Mouse (Mus musculus) embryonic facial prominence, embryonic 11.5 days (tissue): ENCODE results near the gene Fmn2. TPM values are rescaled to one million over a fixed set of nuclear protein-coding genes. Genes with fewer than 3 reads are reported as not detected.

ENCODE experiments used
- ATAC-seq: fragments of 200-750 bp; cut with Nextera tagmentation; replicated peaks from 2 replicates; pipeline ENCODE4 v1.8.0; 2017; ENCODE audit warnings: low read depth; ENCODE audit not compliant: insufficient number of reproducible peaks, low FRiP score, low TSS enrichment
- DNase-seq: peaks from one replicate; pipeline ENCODE4 v3.0.0-alpha.2; 2015; ENCODE audit warnings: low spot score
- H3K27ac ChIP-seq: fragments of 300-500 bp; sonication (generic); replicated peaks from 2 replicates; pipeline ENCODE4 v1.5.1; 2014; ENCODE audit warnings: mild to moderate bottlenecking, low read depth, low read length, control low read depth
- H3K27me3 ChIP-seq: fragments of 300-500 bp; sonication (generic); 2 replicates; pipeline ENCODE4 v1.6.1; 2014; ENCODE audit warnings: mild to moderate bottlenecking, low read length, moderate library complexity, mixed read lengths; ENCODE audit not compliant: control insufficient read depth, insufficient read depth
- H3K36me3 ChIP-seq: fragments of 300-500 bp; sonication (generic); replicated peaks from 2 replicates; pipeline ENCODE4 v1.6.1; 2014; ENCODE audit warnings: low read depth, mild to moderate bottlenecking, low read length, moderate library complexity, mixed read lengths; ENCODE audit not compliant: control insufficient read depth, insufficient read depth
- H3K4me1 ChIP-seq: fragments of 300-500 bp; sonication (generic); 2 replicates; pipeline ENCODE4 v1.6.1; 2014; ENCODE audit warnings: low read length, mixed read lengths; ENCODE audit not compliant: control insufficient read depth, insufficient read depth
- H3K4me2 ChIP-seq: fragments of 300-500 bp; sonication (generic); 2 replicates; pipeline ENCODE4 v1.6.1; 2014; ENCODE audit warnings: low read depth, mild to moderate bottlenecking, control low read depth, low read length, moderate library complexity
- H3K4me3 ChIP-seq: fragments of 300-500 bp; sonication (generic); 2 replicates; pipeline ENCODE4 v1.5.1; 2014; ENCODE audit warnings: low read depth, low read length, control low read depth
- H3K9ac ChIP-seq: fragments of 300-500 bp; sonication (generic); replicated peaks from 2 replicates; pipeline ENCODE4 v1.6.1; 2014; ENCODE audit warnings: mild to moderate bottlenecking, control low read depth, low read length
- H3K9me3 ChIP-seq: fragments of 300-500 bp; sonication (generic); replicated peaks from 2 replicates; pipeline ENCODE4 v1.6.1; 2016; ENCODE audit warnings: mild to moderate bottlenecking, low read length, inconsistent platforms, mixed read lengths; ENCODE audit not compliant: control insufficient read depth
- WGBS: fragments of 180-500 bp; shearing (Covaris S2); extraction: QIAGEN DNeasy Blood & Tissue Kit; methylation state at CpG from one replicate; pipeline ENCODE4 v1.1.7; 2014; 5-methylcytosine and 5-hydroxymethylcytosine counted together
- polyA plus RNA-seq: library from polyadenylated mRNA; unstranded; fragments of >200 nt; fragmentation: Nextera tagmentation; extraction: Ambion mirVana; gene quantifications from 2 replicates; pipeline ENCODE4 v1.2.1, GENCODE M21; 2014

Fmn2 gene
- polyA plus RNA-seq, 1 experiment from 2014 or later = 2.1 TPM

DNA sequence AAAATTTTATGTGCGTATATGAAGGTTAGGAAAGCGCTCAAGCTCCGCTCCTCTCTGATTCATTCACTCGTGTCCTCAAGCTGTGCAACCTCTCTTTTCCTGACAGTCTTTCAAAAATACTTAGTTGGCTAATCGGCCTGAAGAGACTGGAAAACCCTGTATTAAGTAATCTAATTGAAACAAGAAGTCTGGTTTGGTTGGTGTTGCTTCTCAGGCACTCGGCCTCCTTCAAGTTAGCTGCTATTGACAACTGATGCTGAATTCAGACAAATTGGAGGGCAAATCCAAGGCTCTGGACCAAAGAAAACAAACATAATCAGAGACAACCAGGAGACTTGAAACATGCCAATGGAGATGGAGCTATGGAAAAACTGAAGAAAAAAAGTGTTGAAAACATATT lies 343.2 kb downstream of the Fmn2 start:
- no peaks in the 10 kb centered on the region for H3K36me3 ChIP-seq
- H3K27me3 ChIP-seq = no peaks in the 10 kb centered on the region
- 82% methylated on average over 6 of the region's 6 CpGs for WGBS
- H3K27ac ChIP-seq = no peak overlapping the region
- DNase-seq (no peak), ATAC-seq (no peak)
- H3K4me2 ChIP-seq = no peak overlapping the region
- H3K9ac ChIP-seq = no peak overlapping the region
- H3K9me3 ChIP-seq = no peaks in the 10 kb centered on the region
- H3K4me3 ChIP-seq = no peak overlapping the region
- no peaks in the 10 kb centered on the region for H3K4me1 ChIP-seq

DNA sequence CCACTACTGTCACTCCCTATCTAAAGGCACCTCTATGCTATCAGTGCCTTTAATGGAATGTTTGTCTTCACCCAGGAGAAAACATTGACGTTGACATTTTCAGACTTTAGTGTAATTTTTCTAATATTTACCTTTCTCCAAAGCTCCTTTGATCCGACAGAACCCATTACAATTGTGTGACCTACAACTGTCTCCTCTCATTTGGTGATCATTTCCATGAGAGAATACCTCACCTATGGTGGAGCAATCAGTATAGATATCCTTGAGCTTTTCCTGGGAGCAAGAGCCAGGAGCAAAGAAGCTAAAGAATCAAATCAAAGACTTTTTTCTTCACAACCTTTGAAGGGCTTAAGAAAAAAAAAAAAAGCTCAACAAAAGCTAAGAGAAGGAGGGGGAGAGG lies 354.6 kb downstream of the Fmn2 start:
- no peaks in the 10 kb centered on the region for H3K4me1 ChIP-seq
- no peak overlapping the region for H3K9ac ChIP-seq
- H3K9me3 ChIP-seq = no peaks in the 10 kb centered on the region
- no peak overlapping the region for H3K4me2 ChIP-seq
- no peak overlapping the region for H3K27ac ChIP-seq
- no peaks in the 10 kb centered on the region for H3K27me3 ChIP-seq
- WGBS = 67% methylated on average over 2 of the region's 2 CpGs
- no peaks in the 10 kb centered on the region for H3K36me3 ChIP-seq
- ATAC-seq (no peak), DNase-seq (no peak)
- H3K4me3 ChIP-seq = no peak overlapping the region

DNA sequence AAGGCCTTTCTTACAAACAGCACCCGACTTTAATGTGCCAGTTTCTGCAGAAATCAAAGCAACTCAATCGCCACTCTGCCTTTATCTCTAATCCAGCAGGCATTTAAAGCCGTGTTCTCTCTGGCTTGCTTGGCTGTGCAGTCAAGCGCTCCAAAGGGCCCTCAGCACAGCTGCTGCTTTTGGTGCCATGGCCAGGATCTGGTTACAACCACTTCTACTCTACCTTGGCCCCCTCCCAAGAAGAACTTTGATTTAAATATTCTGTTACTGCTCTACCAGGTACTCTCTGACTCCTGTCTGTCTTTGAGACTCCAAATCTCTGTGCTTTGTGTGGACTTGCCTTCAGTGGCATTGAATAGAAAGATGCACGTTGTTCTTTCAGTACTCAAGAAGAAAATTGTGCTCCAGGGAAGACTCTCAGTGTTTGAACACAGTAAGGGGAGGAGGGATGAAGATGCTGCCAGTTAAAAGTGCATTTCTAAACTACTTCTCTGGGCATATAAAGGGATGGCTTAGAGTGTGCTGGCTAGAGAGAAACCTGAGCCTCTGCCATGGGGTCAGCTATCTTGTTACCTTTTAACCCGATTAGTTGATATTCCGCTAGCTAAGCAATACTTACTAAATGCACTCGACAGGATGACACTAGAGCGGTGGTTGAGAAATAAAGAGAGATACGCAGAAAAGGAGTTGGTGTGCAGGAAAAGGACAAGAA lies 358.9 kb downstream of the Fmn2 start:
- no peaks in the 10 kb centered on the region for H3K9me3 ChIP-seq
- H3K4me1 ChIP-seq = no peaks in the 10 kb centered on the region
- no peaks in the 10 kb centered on the region for H3K36me3 ChIP-seq
- H3K9ac ChIP-seq = no peak overlapping the region
- no peaks in the 10 kb centered on the region for H3K27me3 ChIP-seq
- H3K4me3 ChIP-seq = no peak overlapping the region
- 58% methylated on average over 10 of the region's 10 CpGs for whole genome bisulfite sequencing
- no peak for DNase-seq
- 0 out of 2 replicates have a peak, but pooled peaks have one; percentile 29 for ATAC-seq
- H3K4me2 ChIP-seq = no peak overlapping the region
- H3K27ac ChIP-seq = no peak overlapping the region

Other genes with a start within 250 kb of the Fmn2 start
- not detected in 2 replicates for gene Olfr419, start 249.8 kb upstream of the Fmn2 start, polyA plus RNA-seq
- not detected in 2 replicates for gene Mptx1, start 171.3 kb upstream of the Fmn2 start, polyA plus RNA-seq
- gene Olfr417, start 136.7 kb upstream of the Fmn2 start, polyA plus RNA-seq = not detected in 2 replicates
- gene Olfr248, start 110.8 kb upstream of the Fmn2 start, polyA plus RNA-seq = not detected in 2 replicates
- gene Olfr414, start 77.8 kb upstream of the Fmn2 start, polyA plus RNA-seq = not detected in 2 replicates
- gene Olfr220, start 59.7 kb upstream of the Fmn2 start, polyA plus RNA-seq = not detected in 2 replicates